Mouse (Mus musculus): ENCODE results near the gene 1700028J19Rik. TPM values are rescaled to one million over a fixed set of nuclear protein-coding genes. Genes with fewer than 3 reads are reported as not detected.
"Not testable (repeated sequence)": the region's sequence is repeated elsewhere in the genome, so short reads cannot be mapped to it uniquely, and the experiment has no call there.

Gene 1700028J19Rik
- total RNA-seq, 2 experiments from 2014 or later: not detected

GRCm38 (mm10) chr7:44254930-44255329, 8.4 kb upstream of the 1700028J19Rik start:
- no peak for ATAC-seq (replicated peaks; ENCODE audit: low FRiP score, low TSS enrichment, poor library complexity, severe bottlenecking)

- ATAC-seq (replicated peaks; ENCODE audit: low FRiP score, low TSS enrichment, poor library complexity, severe bottlenecking): no peak
Observed at GRCm38 (mm10) chr7:44253023-44253616, 6.6 kb upstream of the 1700028J19Rik start.

GRCm38 (mm10) chr7:44250732-44251275, 4.3 kb upstream of the 1700028J19Rik start:
- not testable (repeated sequence) for ATAC-seq (replicated peaks; ENCODE audit: low FRiP score, low TSS enrichment, poor library complexity, severe bottlenecking)

GRCm38 (mm10) chr7:44249248-44249647, 2.8 kb upstream of the 1700028J19Rik start:
- ATAC-seq (replicated peaks; ENCODE audit: low FRiP score, low TSS enrichment, poor library complexity, severe bottlenecking): no peak

GRCm38 (mm10) chr7:44247971-44248370, 1.5 kb upstream of the 1700028J19Rik start:
- ATAC-seq (replicated peaks; ENCODE audit: low FRiP score, low TSS enrichment, poor library complexity, severe bottlenecking): no peak

GRCm38 (mm10) chr7:44246984-44247470, 532 bp upstream of the 1700028J19Rik start:
- ATAC-seq (replicated peaks; ENCODE audit: low FRiP score, low TSS enrichment, poor library complexity, severe bottlenecking): peak; percentile 38

- no peak for ATAC-seq (replicated peaks; ENCODE audit: low FRiP score, low TSS enrichment, poor library complexity, severe bottlenecking)
Observed at GRCm38 (mm10) chr7:44244080-44244479, 2.4 kb downstream of the 1700028J19Rik start.

- no peak for ATAC-seq (replicated peaks; ENCODE audit: low FRiP score, low TSS enrichment, poor library complexity, severe bottlenecking)
Observed at GRCm38 (mm10) chr7:44241163-44241562, 5.3 kb downstream of the 1700028J19Rik start.

- ATAC-seq (replicated peaks; ENCODE audit: low FRiP score, low TSS enrichment, poor library complexity, severe bottlenecking): peak; percentile 40; the same call in 1 of the 2 replicates
Observed at GRCm38 (mm10) chr7:44240712-44241111, 5.8 kb downstream of the 1700028J19Rik start.

GRCm38 (mm10) chr7:44239913-44240312, 6.6 kb downstream of the 1700028J19Rik start:
- no peak for ATAC-seq (replicated peaks; ENCODE audit: low FRiP score, low TSS enrichment, poor library complexity, severe bottlenecking)

- ATAC-seq (replicated peaks; ENCODE audit: low FRiP score, low TSS enrichment, poor library complexity, severe bottlenecking): no peak
Observed at GRCm38 (mm10) chr7:44235909-44236308, 10.6 kb downstream of the 1700028J19Rik start, which contains the start of gene Gm36864. Gm36864 (plus strand) TSS chr7:44236177.

- no peak for ATAC-seq (replicated peaks; ENCODE audit: low FRiP score, low TSS enrichment, poor library complexity, severe bottlenecking)
Observed at GRCm38 (mm10) chr7:44225076-44225475, 21.4 kb downstream of the 1700028J19Rik start, which contains the start of gene Klk1. Klk1 (plus strand) TSS chr7:44225360.

- ATAC-seq (replicated peaks; ENCODE audit: low FRiP score, low TSS enrichment, poor library complexity, severe bottlenecking): not testable (repeated sequence)
Observed at GRCm38 (mm10) chr7:44222335-44222734, 24.2 kb downstream of the 1700028J19Rik start.

- not testable (repeated sequence) for ATAC-seq (replicated peaks; ENCODE audit: low FRiP score, low TSS enrichment, poor library complexity, severe bottlenecking)
Observed at GRCm38 (mm10) chr7:44221601-44222000, 24.9 kb downstream of the 1700028J19Rik start.

- ATAC-seq (replicated peaks; ENCODE audit: low FRiP score, low TSS enrichment, poor library complexity, severe bottlenecking): no peak
Observed at GRCm38 (mm10) chr7:44215645-44216044, 30.9 kb downstream of the 1700028J19Rik start, which contains the start of gene Klk1b5. Klk1b5 (plus strand) TSS chr7:44215945.

- no peak for ATAC-seq (replicated peaks; ENCODE audit: low FRiP score, low TSS enrichment, poor library complexity, severe bottlenecking)
Observed at GRCm38 (mm10) chr7:44208307-44208706, 38.2 kb downstream of the 1700028J19Rik start.

GRCm38 (mm10) chr7:44207135-44207534, 39.4 kb downstream of the 1700028J19Rik start, which contains the start of gene Klk1b4:
Klk1b4 (plus strand) TSS chr7:44207435.
- ATAC-seq (replicated peaks; ENCODE audit: low FRiP score, low TSS enrichment, poor library complexity, severe bottlenecking): not testable (repeated sequence)

GRCm38 (mm10) chr7:44197891-44198290, 48.6 kb downstream of the 1700028J19Rik start, which contains the start of gene Klk1b3:
Klk1b3 (plus strand) TSS chr7:44198191.
- no peak for ATAC-seq (replicated peaks; ENCODE audit: low FRiP score, low TSS enrichment, poor library complexity, severe bottlenecking)

GRCm38 (mm10) chr7:44193466-44193865, 53.0 kb downstream of the 1700028J19Rik start:
- ATAC-seq (replicated peaks; ENCODE audit: low FRiP score, low TSS enrichment, poor library complexity, severe bottlenecking): not testable (repeated sequence)

- not testable (repeated sequence) for ATAC-seq (replicated peaks; ENCODE audit: low FRiP score, low TSS enrichment, poor library complexity, severe bottlenecking)
Observed at GRCm38 (mm10) chr7:44187936-44188335, 58.6 kb downstream of the 1700028J19Rik start, which contains the start of gene Klk1b24. Klk1b24 (plus strand) TSS chr7:44188236.

All from megakaryocyte-erythroid progenitor cell, adult 5-6 weeks (primary cell).